Mouse (Mus musculus): Measurements from ENCODE around the gene Spns3.

GRCm38 (mm10) chr11:72551531-72552105 is 1.3 kb upstream of the Spns3 start:
- TF ChIP-seq CTCF (IDR thresholded peaks at IDR 0.05; ENCODE audit: control insufficient read depth, insufficient read depth, low read length): no peak
- TF ChIP-seq POLR2A (IDR thresholded peaks at IDR 0.05; ENCODE audit: borderline replicate concordance, control insufficient read depth, low read depth, low read length): no peak

All from bone marrow, adult 2 months (tissue).